Mouse (Mus musculus): ENCODE data around the gene Dpp3.
"Not testable (repeated sequence)": the region's sequence is repeated elsewhere in the genome, so short reads cannot be mapped to it uniquely, and the experiment has no call there.

Gene Dpp3

DNA sequence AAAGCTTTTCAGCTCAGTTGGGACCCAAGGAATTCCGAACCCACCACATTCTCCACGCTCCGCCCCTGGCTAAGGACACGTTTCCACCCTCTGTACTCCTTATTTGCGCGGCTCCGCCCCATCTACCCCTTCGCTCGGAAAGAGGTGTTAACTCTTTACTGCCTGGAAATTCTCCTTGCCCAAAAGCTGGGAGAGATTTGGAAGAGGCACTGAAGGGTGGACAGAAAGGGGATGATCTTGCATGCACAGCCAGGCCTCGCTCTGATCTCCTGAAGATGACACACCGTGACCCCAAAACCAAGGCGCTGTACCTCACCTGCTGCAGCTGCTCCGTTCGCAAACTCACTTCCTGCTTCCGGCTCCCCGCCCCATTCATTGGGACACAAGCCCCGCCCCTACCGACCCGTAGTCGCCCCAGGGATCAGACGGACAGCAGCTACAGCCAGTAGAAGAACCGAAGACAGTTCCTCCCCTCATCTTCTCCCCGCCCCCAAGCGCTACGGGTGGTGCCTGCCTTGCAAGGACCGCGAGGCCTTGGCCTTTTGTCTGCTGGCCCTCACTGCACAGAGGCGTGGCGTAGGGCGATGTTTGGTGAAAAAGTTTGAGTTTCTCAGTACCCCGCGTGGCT is at the start of gene Dpp3:
TSS of gene Dpp3 (minus strand) at position 384 of the 628 bp plus-strand sequence.
- peak; percentile 96 for DNase-seq (ENCODE audit: low spot score)

DNA sequence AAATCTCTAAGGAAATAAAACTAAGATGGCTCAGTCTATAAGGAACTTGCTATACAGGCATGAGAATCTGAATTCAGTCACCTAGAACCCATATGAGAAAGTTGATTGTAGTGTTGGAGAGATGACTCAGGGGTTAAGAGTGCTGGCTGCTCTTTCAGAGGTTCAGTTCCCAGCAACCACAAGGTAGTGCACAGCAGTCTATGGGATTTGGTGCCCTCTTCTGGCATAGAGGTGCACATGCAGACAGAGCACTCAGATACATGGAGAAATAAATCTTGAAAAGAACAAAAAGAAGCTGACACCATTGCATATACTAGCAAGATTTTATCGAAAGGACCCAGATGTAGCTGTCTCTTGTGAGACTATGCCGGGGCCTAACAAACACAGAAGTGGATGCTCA is 40.1 kb upstream of the Dpp3 start:
- no peak for DNase-seq (ENCODE audit: low spot score)

DNA sequence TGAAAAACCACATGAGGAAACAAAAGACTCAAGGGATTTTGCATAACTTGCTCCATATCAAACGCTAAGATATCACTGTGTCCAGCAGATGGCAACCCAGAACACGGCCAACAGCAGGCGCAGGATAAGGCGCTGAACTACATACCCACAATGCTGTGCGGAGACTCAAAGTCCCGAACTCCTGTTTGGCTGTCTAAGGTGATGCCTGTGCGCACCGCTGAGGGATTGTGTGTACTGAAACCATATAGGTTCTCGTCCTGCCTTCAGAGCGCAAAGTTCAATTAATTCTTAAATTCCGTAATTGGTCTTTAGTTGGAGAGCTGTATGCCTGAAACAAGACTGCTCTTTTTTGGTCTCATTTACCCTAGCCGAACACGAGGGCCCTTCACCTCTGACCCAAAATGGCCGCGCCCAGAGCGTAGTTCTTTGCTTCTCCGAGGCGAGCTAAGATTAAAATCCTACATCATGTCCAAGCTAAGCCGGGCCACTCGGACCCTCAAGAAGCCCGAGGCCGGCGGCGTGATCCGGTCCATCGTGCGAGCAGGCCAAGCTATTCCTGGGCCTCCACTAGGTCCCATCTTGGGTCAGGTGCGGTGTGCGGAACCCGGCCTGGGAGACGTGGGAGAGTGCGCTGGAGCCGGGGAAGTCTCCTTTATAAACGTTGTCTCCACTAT is 34.0 kb upstream of the Dpp3 start, which contains the start of gene Mrpl11:
TSS of gene Mrpl11 (plus strand) at position 220 of the 674 bp plus-strand sequence.
- DNase-seq (ENCODE audit: low spot score) = peak; percentile 72

DNA sequence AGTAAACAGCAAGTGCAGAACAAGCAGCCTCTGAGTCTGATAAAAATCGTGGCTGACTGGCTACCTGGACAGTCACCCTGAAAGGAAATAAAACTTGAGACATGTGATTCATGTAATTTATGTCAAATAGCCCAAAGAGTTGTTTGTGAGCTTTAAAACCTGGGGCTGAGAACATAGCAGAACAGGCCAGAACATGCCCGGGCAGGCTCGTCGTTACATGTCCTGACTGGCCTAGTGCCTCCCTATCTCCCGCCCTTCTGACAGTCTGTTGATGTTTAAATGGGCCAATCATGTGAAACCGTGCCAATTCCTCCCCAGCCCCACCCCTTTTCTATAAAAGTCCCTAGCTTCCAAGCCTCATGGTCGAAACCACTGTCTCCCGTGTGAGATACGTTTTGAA is 20.6 kb upstream of the Dpp3 start:
- not testable (repeated sequence) for DNase-seq (ENCODE audit: low spot score)

DNA sequence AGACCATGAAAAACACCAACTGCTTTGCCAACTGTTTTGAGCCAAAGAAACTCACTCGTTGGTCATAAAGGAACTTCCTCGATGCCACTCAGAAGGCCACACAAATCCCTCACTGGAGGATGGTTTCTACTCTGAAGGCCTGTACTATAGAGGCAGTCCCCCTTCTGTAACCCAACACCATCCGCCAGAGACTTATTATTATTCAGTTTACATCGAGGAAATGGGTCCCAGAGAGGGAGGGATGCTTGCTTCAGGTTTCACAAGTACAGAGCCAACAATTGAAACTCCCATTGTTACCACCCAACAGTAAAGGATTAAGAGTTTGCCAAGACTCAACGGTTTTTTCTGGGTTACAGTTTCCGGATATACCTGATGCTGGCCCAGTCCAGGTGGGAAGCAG is 17.5 kb upstream of the Dpp3 start:
- DNase-seq (ENCODE audit: low spot score) = no peak

DNA sequence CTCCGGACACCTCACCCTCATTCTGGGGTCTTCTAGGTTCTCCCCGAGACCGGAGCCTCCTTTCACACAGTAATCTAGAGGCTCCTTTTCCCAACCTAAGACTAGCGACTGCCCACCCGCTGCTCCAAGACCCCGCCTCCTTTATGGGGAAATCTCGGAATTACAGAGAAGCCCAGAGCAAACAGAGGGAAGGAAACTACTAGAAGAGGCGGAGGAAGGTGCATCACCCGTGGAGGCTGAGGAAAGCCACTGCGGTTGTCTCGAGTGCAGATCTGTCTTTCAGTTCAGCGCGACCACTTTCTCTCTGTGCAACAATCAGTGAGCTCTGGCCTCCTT is 15.1 kb upstream of the Dpp3 start:
- DNase-seq (ENCODE audit: low spot score) = no peak

DNA sequence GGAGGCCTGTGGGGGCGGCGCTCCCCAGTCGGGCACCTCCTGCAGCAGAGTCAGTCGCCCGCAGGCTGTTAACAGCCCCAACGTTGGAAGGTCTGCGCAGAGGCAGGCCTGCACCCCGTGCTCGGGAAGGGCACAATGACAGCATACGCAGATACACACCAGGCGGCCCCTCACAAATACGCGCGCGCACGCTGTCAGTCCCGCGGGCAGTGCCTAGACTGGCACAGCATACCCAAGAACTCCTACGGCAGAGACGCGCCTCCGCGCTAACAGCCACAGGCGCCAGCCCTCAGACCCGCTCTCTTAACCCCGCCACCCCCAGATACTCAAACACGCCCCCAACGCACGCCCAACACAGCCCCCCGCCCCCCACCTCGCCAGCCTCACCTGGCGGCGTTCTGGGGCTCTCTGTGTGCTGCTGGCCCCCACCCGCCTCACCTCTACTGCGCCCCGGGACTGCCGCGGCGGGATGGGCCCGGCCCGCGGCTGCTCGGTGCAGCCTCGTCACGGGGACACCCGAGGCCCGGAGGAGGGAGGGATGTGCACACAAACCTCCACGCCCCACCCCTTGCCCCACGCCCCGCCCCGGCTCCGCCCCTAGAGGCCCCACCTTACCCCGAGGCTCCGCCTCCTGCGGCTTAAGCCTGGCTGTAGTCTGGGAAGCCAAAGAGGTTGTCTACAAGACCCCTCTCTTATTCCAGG is 14.6 kb upstream of the Dpp3 start, which contains the start of gene Peli3:
TSS of gene Peli3 (minus strand) at position 577 of the 702 bp plus-strand sequence.
- DNase-seq (ENCODE audit: low spot score) = peak; percentile 57

DNA sequence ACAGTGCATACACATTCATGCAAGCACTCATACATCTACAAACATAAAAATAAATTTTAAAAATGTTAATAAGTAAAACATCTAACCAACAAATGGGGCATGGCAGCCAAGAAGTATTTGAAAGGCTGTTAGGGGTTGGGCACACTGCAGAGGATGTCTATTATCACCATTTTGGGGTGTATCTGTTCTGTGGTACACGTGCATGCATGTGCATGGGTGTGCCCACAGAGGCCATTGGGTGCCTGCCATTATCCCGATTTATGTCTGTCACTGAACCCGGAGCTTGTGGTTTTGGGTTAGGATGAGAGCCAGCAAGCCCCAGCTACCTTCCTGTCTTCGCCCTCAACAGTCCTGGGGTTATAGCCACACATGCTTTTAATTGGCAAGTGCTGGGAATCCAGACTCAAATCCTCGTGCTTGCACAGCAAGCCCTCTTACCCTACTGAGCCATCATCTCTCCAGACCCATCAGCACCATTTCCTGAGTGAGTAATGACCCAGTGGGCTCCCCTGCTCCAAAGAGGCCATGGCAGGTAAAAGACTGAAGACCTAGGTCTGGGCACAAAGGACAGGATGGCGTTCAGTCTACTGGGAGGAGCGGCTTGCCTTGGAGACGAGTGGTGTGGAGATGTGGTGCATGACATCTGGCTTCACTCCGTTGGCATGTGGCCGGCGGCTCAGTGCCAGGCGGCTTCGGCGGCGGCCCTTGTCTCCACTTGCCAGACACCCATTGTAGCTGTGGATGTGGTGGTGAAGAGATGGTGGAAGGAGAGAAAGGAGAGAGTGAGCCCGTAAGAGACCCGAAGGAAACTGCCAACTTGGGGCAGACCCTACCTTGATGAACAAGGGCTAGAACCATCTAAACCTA is 9.6 kb upstream of the Dpp3 start:
- no peak for DNase-seq (ENCODE audit: low spot score)

DNA sequence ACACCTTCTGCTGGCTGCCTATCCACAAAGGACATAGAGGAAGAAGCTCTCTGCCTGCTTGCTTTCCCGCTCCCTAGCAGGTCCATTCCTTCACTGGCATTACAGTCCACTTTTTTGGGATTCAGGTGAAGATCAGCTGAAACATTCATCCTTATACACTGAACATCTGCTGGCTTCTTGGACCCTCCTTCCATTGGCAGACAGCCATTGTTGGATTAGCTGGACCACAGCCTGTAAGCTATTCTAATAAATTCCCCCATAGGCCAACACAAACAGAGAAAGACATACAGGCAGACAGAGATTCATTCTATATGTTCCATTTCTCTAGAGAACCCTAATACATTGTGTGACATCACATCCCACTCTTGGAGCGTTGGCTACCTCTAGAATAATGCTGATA is 8.8 kb upstream of the Dpp3 start:
- no peak for DNase-seq (ENCODE audit: low spot score)

DNA sequence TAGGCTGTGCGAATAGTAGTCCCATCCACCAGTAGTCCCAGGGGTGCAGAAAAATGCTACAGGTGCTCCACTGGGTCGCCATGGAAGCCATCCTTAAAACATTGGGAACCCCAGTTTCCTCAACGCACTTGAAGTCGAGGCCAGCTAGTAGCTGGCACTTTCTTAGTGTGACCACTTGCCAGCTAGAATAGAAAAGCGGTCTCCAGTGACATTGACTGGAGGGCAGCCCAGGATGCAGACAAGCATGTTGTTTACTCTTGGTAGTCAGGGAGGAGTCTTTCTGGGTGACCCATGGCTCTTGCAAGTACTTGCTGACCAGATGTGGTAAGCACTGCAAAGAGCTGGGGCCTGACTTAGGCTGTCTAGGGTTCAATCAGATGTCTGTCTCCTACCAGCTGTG is 694 bp upstream of the Dpp3 start:
- no peak for DNase-seq (ENCODE audit: low spot score)

DNA sequence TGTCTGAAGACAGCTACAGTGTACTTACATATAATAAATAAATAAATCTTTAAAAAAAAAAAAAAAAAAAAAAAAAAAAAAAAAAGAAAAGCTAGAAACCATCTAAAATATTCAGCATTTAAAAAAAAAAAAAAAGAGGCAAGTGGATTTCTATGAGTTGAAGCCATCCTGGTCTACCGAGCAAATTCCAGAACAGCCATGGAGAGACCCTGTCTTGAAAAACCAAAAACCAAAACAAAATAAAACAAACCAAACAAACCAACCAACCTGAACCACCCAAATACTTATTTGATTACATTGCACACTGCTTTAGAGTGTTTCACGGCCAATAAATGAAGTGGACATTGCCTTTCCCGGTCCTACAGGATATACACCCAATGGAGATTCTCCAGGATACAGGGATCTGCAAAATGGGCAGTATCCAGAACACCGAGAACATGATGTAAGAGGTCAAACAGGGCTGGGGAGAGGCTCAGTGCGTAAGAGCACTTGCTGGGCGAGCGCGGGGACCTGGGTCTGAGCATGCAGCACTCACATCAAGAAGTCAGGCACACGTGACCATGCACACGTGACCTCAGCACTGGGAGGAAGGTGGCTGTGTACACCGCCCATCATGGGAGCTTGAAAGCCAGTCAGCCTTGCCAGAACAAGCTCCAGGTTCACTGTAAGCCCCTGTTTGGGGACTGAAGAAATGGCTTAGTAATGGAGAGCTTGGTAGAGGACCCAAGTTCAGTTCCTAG is 2.8 kb downstream of the Dpp3 start:
- DNase-seq (ENCODE audit: low spot score) = no peak

DNA sequence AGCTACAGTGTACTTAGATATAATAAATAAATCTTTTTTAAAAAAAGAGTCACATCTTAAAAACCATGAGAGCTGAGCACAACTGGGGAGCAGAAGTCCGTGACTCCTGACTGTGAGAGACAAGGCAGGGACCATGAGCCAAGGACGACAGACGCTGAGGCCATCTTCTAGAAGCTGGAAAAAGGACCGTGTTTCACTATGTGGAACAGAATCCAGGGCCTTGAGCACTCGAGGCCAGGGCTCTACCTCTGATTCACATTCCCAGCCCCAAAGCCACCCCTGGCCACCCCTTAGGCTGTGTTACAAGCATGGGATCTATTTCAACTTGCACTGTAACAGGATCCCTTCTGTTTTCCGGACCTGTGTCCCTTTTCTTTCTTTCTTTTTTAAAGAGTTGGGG is 8.4 kb downstream of the Dpp3 start:
- no peak for DNase-seq (ENCODE audit: low spot score)

DNA sequence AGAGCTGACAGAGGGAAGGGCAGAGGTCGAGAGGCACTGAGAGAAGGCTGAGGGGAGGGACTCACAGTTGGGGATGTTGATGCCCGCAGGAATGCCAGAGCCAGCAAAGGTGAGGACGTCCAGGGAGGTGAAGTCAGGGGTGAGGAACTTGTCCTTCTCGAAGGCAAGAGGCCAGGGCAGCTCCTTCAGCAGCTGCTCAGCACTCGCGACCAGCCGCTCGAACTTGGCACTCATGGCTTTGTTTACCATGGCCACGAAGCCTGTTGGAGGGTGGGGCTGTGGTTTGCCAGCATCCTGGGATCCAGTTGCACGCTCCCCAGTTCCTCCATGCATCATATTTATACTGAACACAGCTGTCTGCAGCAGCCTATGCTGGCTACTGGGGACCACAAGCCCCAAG is 11.3 kb downstream of the Dpp3 start:
- DNase-seq (ENCODE audit: low spot score) = no peak

DNA sequence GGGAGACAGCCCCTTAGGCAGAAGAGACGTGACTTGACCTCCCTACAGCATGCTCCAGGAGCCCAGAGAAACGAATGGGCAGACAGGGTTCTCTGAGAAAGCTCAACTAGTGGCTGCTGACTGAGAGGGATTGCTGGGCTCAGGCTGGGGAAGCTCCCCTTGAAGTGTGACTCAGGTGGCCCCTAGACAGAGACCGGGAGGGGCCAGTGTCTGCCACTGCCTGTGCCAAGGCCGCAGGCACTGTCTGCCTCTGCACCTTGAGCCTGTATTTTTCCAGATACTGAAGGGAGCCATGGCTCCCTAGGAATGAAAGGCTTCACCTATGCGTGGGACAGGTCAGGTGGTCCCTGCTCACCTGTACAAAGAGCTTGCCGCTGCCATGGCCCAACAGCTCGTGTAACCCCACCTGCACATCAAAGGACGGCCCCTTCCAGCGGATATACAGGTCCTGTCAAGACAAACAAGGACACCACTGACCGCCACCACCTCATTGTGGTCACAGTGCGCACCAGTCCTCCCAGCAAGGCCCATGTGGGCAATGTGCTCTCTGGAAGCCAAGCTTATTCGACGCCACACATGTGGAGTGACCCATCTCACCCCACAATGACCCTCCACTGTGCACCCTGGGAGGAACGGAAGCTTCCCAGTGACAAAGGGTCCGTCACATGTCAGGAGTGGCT is 12.0 kb downstream of the Dpp3 start:
- DNase-seq (ENCODE audit: low spot score) = no peak

DNA sequence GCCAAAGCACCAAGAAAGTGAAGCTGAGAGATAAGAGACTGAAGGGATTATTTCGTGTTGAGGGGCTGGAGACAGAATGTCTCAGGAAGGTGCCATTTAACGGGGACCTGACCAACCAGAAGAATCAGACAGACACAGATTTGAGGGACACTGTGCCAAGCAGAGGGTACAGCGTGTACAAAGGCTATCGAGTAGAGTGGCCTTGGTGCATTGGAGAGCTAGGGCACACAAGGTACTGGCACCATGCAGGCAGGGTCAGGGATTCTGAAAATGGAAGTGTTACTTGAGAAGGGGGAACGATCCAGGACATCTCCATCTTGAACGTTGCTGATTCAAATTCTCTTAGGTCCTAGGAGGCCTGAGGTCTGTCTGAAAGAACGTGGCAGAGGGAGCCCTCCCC is 18.7 kb downstream of the Dpp3 start:
- DNase-seq (ENCODE audit: low spot score) = no peak

DNA sequence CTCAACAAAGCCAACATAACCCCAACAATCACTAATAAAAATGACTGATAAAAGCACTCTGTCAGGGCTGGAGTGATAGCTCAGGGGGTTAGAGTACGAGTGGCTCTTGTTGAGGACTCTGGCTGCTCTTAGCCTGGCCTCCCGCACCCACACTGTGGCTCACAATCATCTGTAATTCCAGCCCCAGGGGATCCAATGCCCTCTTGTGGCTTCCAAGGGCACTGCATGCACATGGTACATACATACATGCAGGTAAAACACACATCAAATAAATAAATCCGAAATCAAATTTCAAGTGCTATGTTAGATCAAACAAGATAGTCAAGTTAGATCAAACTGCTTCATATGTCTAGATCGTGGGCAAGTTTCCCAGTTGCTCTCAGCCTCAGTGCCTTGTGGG is 20.0 kb downstream of the Dpp3 start:
- DNase-seq (ENCODE audit: low spot score) = no peak

DNA sequence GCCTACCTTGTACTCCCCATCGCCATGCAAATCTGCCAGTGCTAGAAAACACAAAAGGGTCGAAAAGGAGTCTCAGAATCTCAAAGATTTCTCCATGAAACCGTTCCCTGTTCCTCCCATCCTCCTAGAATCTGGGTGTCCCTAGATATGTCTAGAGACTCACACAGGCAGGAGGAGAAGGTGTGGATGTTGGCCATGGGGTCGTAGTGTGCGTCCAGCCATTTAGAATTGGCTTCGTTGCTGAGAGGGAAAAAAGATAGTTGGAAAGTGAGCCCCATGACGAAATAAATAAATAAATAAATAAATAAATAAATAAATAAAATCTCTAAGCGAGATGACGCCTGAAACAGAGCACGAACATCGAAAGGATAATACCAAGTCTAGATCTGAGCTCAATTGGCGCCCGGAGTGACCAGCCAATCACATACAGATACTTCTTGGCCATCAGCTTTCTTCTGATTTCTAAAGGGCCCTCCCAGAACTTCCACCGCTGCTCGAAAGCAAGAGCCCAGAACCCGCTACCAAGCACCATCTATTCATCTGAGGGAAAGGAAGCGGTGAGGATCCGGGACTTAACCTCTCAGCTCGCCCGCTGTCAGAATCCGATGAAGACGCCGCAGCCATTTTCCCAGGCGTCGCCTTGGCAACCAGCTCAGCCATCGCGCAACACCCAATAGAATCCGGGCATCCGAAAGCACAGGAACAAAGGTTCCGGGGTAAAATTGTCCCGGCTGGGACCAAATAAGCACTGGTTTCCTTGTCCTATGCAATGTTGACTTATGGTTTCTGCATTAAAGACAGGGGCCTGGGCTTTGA is 21.9 kb downstream of the Dpp3 start, which contains the start of gene Bbs1:
TSS of gene Bbs1 (minus strand) at position 650 of the 816 bp plus-strand sequence.
- peak; percentile 77 for DNase-seq (ENCODE audit: low spot score)

DNA sequence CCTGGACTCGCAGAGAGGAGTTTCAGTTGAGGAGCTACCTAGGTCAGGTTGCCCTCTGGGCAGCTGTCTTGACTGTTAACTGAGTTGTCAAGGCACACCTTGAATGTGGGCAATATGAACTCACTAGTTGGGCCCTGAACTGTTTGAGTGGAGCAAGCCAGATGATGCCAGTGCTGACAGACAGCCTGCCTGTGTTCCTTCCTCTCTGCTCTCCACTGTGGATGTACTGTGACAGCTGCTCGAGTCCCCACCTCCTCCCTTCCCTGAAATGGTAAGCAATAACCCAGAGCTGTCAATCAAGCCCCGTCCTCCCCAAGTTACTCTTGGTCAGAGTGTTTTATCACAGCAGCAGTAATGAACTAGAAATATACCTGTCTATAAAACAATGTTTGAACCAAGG is 28.2 kb downstream of the Dpp3 start:
- DNase-seq (ENCODE audit: low spot score) = no peak

DNA sequence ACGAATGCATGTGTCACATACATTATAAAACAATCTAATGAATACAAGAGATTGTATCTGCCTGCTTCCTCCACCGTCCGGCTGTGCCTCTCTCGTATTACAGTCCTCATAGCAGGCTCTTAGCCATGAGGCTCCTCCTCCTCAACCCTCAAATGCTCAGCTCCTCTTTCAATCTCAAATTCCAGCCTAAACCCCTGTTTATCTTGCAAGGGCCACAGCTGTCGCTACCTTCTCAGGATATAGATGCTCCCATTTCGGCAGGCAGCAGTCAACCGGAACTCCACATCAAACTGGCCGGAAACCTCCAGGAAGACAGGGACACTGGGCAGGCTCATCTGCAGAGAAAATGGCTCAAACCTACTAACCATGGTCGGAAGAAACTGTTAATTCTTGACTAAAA is 29.1 kb downstream of the Dpp3 start:
- no peak for DNase-seq (ENCODE audit: low spot score)

All from ovary, postnatal 10 days (tissue).